Mouse (Mus musculus) thymus, postnatal 25 days (tissue): ENCODE data around the gene Zfp263.

Source experiments
- DNase-seq: peaks from one replicate; pipeline ENCODE4 v3.0.0; 2022

The Zfp263 gene

DNA sequence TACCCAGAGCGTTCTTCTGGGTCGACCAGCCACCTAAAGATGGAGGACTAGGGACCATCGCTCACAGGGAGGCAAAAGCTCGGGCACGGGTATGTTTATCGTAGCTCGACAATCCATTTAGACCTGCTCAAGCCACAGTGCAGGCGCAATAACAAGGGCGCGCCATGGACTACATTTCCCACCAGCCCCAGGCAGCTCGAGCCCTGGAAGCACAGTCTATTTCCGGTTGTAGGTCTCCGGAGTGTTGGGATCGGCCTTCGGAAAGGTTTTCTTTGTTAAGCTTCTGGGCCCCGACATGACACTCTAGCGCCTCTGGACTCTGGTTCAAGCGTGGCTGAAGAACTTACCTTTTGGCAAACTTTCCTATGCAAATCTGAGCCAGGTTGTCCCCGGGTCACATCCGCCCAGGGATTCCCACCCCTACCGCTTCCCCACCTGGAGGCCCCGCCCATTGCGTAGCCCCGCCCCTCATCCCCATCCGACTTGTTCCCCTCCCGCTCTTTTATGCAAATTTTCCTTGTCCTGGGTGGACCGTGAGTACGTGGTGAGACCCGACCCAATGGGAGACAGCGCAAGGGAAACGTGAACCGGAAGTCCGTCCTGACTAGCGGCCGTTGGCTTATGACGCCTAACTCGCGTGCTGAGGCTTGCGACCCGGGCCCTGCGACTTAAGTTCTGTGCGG lies at the start of gene Zfp263:
Zfp263 (plus strand) TSS at position 591 of the 683 bp plus-strand sequence.
- DNase-seq: peak; percentile 89

DNA sequence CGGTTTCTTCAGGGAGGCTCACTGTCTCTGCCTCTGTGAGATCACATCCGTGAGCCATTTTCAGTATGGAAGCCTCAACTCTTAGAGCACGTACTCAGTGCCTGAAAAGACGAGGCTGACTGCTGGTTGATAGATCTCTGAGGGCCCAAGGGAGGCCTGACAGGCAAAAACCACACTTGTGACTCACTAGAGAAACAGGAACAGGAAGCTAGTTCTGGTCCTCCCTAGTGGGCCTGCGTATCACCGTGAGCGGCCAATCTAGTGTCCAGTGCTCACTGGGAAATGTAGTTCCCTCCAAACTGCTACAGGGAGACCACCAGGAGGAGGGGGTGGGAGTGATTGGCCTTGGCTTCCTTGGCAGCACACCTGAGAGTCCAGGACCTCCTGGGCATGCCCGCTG lies 44.6 kb upstream of the Zfp263 start:
- no peak for DNase-seq

DNA sequence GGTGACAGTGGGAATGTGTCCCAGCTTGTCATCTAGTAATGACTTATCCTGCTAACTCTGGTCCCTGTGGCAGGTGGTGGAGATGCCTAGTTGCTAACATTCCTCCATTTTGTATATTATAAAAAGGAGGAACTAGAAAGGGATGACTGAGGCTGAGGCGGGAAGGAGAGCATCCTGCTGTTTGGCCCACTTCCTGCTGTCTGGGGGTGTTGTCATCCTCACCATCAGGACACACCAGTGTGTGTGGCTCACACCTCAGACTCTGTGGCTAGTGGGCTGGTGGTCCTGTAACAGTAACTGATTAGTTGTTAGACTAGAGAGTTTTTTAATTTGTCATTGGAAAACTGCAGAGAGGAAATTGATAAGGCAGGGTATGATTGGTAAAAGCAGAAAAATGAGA lies 43.0 kb upstream of the Zfp263 start:
- no peak for DNase-seq

DNA sequence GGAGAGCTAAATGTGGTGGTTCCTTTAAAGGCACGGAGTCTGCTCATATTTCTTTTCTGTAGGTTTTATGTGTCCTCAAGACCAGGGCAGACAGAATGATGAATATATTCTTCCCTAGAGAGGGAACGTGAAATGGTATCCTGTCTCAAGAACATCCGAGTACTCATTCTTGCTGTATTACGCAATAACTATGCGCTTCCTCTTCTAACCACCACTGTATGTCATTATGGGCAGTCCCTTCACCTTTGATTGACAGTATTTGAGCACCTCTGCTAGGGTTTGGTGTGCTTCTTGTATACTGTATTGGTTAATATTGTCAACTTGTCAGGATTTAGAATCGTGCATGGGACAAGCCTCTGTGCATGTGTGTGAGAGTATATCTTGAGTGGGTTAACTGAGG lies 37.2 kb upstream of the Zfp263 start:
- DNase-seq: no peak

DNA sequence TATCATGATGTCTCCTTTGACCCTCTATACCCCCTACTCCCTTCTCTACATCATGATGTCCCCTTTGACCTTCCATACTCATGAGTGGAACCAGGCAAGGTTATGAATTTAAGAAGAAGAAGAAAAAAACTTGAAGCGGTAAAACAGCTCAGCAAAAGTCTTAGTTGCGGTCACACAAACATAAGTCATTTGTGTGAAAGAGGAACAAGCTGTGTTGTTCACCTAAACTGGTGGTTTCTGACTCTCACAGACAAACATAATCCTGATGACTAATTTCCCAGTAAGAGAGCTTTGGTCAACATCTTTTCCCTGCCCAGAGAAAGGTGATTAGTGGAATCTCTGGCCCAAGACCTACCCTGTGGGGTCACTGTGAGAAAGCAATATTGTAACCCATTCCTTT lies 29.2 kb upstream of the Zfp263 start:
- no peak for DNase-seq

DNA sequence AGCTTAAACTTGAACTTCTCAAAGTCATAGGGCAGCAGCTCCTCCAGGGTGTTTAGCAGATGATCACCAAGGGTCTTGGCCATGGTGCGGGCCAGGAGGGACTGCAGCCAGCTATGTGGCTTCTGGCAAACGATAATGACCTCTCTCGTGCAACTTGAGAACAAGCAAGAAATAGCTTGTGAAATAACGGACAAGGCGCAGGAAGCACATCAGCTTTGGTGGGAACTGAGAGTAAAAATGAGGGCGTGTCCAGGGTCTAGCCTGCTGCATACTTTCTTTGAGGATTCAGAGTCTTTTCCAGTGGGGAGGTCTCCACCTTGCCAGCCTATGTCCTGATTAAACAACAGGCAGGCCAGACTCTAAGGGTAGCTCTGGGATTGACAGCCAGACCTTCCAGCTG lies 25.9 kb upstream of the Zfp263 start, which contains the start of gene Mefv:
Mefv (minus strand) TSS at position 118 of the 400 bp plus-strand sequence.
- no peak for DNase-seq

DNA sequence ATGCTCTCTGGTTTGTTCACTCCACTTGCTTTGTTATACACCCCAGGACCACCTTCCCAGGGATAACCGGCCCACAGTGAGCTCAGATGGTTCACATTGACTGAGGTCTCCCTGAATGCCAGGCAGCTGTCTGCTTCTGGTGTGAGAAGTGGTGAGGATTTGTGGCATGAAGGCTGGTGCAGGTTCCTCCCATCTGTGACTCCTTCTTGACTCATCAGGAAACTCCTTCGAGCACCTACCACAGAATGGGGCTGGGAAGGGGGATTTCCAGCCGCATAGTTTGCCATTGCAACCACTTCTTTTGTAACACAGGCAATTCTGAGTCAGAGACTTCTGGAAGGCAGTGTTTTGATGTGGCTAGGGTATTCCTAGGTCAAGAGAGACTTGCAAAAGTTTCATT lies 20.7 kb upstream of the Zfp263 start:
- no peak for DNase-seq

DNA sequence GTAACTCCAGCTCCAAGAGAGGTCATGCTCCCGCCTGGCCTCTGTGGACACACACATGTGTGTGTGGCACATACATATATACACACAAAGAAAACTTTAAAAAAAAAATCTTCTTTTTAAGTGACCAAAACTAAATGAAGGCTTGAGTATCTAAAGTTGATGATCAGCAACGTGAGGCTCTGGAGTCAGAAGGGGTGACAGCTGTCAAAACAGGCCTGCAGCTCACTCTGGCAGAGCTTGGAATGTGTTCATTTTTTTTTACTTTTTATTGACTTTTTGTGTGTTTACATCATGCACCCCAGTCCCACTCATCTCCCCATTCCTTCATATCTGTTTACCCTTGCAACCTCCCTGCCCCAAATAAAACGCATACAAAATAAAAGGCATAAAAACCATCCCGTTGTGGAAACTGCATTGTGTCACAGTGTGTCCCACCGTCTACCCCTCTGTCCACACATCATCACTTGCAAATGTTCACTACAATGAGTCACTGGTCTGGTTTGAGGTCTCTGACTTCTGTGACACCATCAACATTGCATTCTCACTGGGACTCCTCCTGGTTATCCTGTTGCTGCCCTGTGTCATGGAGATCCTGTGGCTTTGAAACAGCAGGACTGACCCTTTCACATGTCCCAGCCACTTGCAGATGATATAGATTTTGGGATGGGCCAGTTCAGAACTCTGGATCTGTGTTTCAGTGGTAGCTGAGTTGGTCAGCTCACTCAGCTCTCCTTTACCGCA lies 15.7 kb upstream of the Zfp263 start:
- DNase-seq: no peak

DNA sequence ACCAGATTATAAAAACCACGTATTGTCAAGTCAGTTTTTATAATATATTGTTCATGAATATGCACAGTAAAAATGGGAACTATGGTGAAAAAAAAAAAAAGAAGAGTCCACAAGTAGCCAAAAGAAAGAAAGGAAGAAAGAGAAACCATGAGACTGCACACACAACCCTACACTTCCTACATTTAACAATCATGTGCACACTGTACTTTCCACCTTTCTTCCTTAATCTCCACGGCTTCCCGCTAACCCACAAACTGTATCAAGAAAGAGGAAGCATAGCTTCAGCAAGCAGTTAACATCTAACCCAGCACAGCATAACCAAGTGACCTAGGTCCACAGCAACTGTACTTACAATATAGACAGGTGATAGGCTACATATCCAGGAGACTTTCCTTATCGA lies 11.3 kb upstream of the Zfp263 start:
- no peak for DNase-seq

DNA sequence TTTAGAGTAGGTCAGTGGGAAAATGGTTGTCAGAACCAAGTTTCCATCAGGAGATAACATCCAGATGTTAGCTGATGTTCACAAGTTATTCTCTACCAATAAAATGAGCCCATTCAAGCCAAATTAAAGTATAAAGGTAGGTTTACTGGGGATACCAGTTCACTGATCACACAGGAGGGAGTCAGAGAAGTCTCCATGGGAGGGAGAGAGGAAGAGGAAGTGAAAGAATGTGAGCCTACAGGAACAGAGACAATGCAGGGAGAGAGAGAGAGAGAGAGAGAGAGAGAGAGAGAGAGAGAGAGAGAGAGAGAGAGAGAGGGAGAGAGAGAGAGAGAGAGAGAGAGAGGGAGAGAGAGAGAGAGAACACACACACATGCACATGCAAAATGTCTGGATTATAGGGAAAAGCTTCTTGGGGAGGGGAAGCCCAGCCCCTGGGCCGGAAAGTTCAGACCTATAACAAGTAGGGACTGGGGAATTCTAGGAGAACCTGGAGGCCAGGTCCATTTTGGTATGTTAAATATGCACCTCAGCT lies 10.6 kb upstream of the Zfp263 start:
- DNase-seq: no peak

DNA sequence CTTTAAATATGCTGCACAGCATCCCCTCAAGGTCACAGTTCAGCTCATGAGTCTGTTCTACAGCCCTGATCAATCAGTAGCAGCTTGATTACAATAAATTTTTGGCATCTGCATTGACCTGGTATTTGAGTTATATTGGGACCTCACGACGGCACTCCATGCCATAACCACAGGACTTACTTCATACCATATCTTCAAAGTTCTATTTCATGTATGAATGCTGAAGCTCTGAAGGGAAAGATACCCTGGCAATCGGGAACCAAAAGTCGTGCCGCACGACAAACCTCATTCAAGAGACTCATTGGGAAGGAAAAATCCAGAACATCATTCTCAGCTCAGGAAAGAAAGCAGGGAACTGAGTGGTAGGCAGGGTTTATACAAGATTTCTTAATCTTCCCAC lies 1.4 kb upstream of the Zfp263 start:
- DNase-seq: no peak

DNA sequence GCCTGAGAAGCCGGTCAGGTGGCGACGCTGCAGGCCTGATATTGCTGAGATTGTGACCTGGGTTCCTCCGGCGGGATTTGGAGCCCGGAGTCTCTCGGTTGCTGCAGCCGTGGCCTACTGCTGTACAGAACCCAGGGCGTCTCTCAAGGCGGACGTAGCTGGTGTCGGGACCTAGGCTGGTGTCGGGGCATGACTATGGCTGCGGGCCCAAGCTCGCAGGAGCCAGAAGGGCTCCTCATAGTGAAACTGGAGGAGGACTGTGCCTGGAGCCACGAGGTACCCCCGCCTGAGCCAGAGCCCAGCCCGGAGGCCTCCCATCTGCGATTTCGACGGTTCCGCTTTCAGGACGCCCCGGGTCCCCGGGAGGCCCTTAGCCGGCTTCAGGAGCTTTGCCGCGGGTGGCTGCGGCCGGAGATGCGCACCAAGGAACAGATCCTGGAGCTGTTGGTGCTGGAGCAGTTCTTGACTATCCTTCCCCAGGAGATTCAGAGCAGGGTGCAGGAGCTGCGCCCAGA lies 350 bp downstream of the Zfp263 start:
- no peak for DNase-seq

DNA sequence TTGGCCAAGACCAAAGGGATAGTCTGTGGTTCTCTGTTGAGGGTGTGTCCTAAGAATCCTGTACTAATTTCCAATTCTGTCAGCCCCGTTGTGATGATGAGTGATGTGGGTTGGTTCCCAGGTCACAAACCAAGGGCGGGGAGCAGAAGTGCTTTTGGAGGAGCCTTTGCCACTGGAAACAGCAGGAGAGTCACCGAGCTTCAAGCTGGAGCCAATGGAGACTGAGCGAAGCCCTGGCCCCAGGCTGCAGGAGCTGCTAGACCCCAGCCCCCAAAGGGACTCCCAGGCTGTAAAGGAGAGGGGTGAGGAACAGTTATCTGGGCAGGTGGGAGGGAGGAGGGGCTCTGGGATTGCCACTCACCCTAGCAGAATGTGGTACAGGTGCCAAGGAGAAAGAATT lies 1.8 kb downstream of the Zfp263 start:
- no peak for DNase-seq

DNA sequence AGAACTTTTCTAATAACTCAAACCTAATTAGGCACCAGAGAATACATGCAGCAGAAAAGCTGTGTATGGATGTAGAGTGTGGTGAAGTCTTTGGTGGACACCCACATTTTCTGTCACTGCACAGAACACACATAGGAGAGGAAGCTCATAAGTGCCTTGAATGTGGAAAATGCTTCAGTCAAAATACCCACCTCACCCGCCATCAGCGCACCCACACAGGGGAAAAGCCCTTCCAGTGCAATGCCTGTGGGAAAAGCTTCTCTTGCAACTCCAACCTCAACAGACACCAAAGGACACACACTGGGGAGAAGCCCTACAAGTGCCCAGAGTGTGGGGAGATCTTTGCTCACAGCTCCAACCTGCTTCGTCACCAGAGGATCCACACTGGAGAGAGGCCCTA lies 5.1 kb downstream of the Zfp263 start:
- DNase-seq: no peak

DNA sequence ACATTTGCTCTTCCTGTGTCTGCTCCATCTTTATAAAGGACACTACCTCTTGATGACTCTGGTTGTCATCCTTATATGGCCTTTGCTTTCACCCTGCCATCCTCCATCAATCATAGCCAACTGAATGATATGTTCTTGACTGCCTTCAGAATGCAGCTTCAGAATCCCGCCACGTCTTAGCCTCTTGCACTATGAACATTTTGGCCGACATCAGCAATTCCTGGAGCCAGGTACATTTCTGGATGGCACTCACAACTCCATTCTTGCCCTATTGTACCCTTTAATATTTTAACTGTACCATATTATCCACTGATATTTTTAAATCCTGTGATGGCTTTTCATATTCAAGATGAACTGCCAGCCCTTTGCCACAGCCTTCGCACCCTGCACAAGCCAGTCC lies 27.7 kb downstream of the Zfp263 start:
- no peak for DNase-seq

DNA sequence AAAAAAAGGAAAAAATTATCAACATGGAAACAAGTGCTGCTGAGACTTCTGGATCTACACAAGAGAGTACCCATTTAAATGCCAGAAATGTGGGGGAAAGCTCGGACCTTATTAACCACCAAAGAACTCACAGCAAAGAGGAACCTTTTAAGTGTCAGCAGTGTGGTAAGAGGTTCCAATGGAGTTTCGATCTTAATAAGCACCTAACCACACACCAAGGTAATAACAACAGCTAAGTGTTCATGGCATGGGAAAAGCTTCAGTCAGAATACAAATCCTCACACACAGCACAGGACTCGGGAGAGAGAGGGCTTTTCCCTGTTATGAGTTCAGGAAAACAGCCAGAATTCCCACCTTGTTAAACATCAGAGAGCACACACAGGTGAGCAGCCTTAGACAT lies 32.5 kb downstream of the Zfp263 start:
- DNase-seq: no peak

DNA sequence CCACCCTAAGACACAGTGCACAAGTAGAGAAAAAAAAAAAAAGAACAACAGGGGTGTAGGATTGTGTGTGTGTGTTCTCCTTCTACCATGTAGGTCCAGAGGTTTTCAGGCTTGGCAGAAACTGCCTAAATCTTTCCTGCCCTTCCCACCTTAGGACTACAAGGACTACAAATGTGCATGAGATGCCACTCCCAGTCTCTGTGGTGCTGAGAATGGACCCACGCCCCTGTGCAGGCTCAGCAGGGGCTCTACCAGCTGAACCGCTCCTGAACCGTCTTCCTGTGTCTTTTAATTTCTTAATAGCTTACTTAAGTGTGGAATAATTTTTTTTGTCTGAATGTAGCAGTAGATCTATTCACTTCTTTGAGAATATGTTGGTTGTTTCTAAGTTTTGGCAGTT lies 34.1 kb downstream of the Zfp263 start:
- DNase-seq: no peak

DNA sequence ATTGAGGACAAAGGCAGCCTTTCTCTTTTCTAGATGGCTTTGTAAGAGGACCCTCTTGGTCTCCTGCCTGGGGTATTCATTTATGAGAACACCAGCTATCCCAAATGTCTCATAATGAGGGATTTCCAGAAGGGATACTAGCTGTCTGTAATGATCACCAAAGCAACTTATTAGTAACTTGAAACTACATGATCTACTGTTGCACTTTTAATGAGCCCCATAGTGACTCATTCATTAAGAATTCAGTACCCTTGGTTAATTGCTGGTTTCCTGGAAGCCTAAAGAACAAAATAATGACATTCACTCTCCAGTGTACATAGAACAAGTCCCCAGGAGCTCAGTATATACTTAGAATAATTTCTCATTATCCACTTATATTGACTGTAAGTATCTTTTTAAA lies 37.3 kb downstream of the Zfp263 start:
- DNase-seq: no peak

DNA sequence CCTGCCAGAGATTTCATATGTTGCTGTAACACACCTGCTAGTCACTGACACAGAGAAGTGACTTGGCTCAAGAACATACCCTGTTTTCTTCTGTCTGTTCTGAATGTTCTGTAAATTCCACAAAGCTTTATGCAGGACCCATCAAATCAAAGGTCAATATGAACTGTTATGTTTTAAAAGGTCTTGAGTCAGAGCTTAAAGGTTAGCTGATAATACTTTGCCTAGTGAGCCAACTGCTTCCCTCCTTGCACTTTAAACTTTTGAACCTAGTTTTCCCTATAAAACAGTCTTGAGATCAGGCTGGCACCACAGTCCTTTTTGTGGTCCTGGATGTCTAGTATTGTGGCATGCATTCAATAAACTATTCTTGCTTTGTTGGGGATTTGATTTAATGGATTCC lies 44.5 kb downstream of the Zfp263 start:
- no peak for DNase-seq
